Mouse (Mus musculus) urinary bladder, postnatal 10 days (tissue): ENCODE measurements around the gene Sgta.
"Not testable (repeated sequence)": the region's sequence is repeated elsewhere in the genome, so short reads cannot be mapped to it uniquely, and the experiment has no call there.

ENCODE experiments used
- DNase-seq: peaks from one replicate; pipeline ENCODE4 v3.0.0; 2022; ENCODE audit warnings: low spot score

Gene Sgta

GRCm38 (mm10) chr10:81059603-81060543, at the start of gene Sgta:
TSS of gene Sgta (minus strand) at chr10:81060181.
- peak; percentile 99 for DNase-seq

- peak; percentile 59 for DNase-seq
These were observed 46.2 kb upstream of the Sgta start for GRCm38 (mm10) chr10:81106113-81106721.

- peak; percentile 94 for DNase-seq
These were observed 45.7 kb upstream of the Sgta start, which contains the start of gene Map2k2 for GRCm38 (mm10) chr10:81105565-81106112. TSS of gene Map2k2 (plus strand) at chr10:81105915.

GRCm38 (mm10) chr10:81094931-81095678, 35.1 kb upstream of the Sgta start:
- DNase-seq: no peak

- no peak for DNase-seq
These were observed 32.7 kb upstream of the Sgta start for GRCm38 (mm10) chr10:81092465-81093250.

GRCm38 (mm10) chr10:81090621-81091020, 30.6 kb upstream of the Sgta start:
- no peak for DNase-seq

- DNase-seq: no peak
These were observed 29.2 kb upstream of the Sgta start for GRCm38 (mm10) chr10:81089216-81089615.

GRCm38 (mm10) chr10:81087021-81087420, 27.0 kb upstream of the Sgta start:
- DNase-seq: no peak

GRCm38 (mm10) chr10:81082168-81082960, 22.4 kb upstream of the Sgta start:
- no peak for DNase-seq

GRCm38 (mm10) chr10:81080008-81080655, 20.2 kb upstream of the Sgta start:
- no peak for DNase-seq

- no peak for DNase-seq
These were observed 17.9 kb upstream of the Sgta start for GRCm38 (mm10) chr10:81077916-81078315.

GRCm38 (mm10) chr10:81076356-81076755, 16.4 kb upstream of the Sgta start:
- DNase-seq: no peak

GRCm38 (mm10) chr10:81075734-81076133, 15.8 kb upstream of the Sgta start:
- no peak for DNase-seq

- DNase-seq: no peak
These were observed 13.5 kb upstream of the Sgta start for GRCm38 (mm10) chr10:81073464-81073863.

GRCm38 (mm10) chr10:81072290-81072689, 12.3 kb upstream of the Sgta start:
- no peak for DNase-seq

GRCm38 (mm10) chr10:81069836-81070235, 9.9 kb upstream of the Sgta start, which contains the start of gene Thop1:
TSS of gene Thop1 (plus strand) at chr10:81070035.
- DNase-seq: peak; percentile 90

- no peak for DNase-seq
These were observed 8.7 kb upstream of the Sgta start for GRCm38 (mm10) chr10:81068706-81069105.

GRCm38 (mm10) chr10:81064519-81064918, 4.5 kb upstream of the Sgta start:
- not testable (repeated sequence) for DNase-seq

- DNase-seq: no peak
These were observed 2.7 kb upstream of the Sgta start for GRCm38 (mm10) chr10:81062710-81063109.

- DNase-seq: no peak
These were observed 1.1 kb downstream of the Sgta start for GRCm38 (mm10) chr10:81058896-81059295.
